Mouse (Mus musculus) 3134 (cell line): Measurements from ENCODE around the gene Tgm3.

ENCODE experiments used
- DNase-seq: peaks from one replicate; pipeline ENCODE4 v3.0.0-alpha.2; 2011; ENCODE audit warnings: low spot score; ENCODE audit not compliant: insufficient read length; ENCODE audit errors: extremely low read depth

Gene Tgm3

DNA sequence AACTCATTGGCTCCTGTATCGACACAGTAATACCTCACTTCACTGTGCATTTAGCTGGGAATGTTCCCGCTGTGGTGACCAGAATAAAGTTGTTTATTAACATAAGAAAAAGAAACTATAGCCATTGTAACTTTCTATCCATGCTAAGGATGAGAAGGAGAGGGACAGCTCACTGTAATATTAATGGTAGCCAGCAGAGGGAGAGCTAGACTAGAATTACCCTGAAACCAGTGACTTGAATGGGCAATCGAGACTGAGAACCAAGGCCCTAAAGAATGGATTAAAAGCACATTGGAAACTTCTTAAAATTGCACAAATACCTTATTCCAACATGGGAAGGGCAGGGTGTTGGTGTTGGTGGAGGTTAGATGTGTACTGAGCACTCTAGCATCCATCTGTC lies 56.1 kb downstream of the Tgm3 start:
- no peak for DNase-seq

DNA sequence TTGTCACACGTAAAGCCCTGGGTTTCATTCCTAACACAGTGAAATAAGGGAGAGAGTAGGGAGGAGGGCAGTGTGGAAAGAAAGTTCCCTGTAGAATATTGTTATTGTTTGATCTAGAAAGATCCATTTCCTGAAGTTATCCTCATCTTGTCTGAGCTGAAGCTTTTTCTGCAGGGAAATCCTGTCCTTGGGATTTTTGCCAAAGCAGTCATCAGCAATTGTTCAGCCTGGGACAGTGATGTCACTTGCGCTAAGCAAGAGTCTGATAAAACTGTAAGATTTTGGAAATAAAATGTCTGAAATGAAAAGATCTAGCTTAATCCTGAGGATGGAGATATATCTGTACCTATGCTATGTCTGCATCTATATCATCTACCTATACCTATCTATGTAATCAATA lies 58.2 kb downstream of the Tgm3 start:
- no peak for DNase-seq
